Mouse (Mus musculus): Measurements from ENCODE around the gene Has1.

The Has1 gene

GRCm38 (mm10) chr17:17823612-17824336 lies 31.2 kb downstream of the Has1 start:
- in situ Hi-C loops (cut with MboI; ENCODE audit: unreplicated experiment in 2 of 2): no loop called here

- in situ Hi-C loops (cut with MboI; ENCODE audit: unreplicated experiment in 2 of 2): no loop called here
Measured at GRCm38 (mm10) chr17:17795527-17795926, 59.5 kb downstream of the Has1 start.

All from v-Abl transformed pro-B cells (cell line).